Mouse (Mus musculus) embryonic facial prominence, embryonic 12.5 days (tissue): ENCODE data around the gene 4933427D14Rik. TPM values are rescaled to one million over a fixed set of nuclear protein-coding genes. Genes with fewer than 3 reads are reported as not detected.

Experiments used
- ATAC-seq: fragments of 200-750 bp; cut with Nextera tagmentation; 2 replicates; pipeline ENCODE4 v1.8.0; 2017; ENCODE audit not compliant: insufficient number of reproducible peaks, insufficient read depth, low FRiP score, low TSS enrichment
- H3K27ac ChIP-seq: fragments of 300-500 bp; sonication (generic); 2 replicates; pipeline ENCODE4 v1.5.1; 2016; ENCODE audit warnings: mild to moderate bottlenecking
- H3K27me3 ChIP-seq: fragments of 300-500 bp; sonication (generic); 2 replicates; pipeline ENCODE4 v1.6.1; 2016; ENCODE audit warnings: mild to moderate bottlenecking, moderate library complexity
- H3K36me3 ChIP-seq: fragments of 300-500 bp; sonication (generic); 2 replicates; pipeline ENCODE4 v1.6.1; 2016; ENCODE audit warnings: mild to moderate bottlenecking
- H3K4me1 ChIP-seq: fragments of 300-500 bp; sonication (generic); 2 replicates; pipeline ENCODE4 v1.6.1; 2016
- H3K4me2 ChIP-seq: fragments of 300-500 bp; sonication (generic); replicated peaks from 2 replicates; pipeline ENCODE4 v1.6.1; 2016; ENCODE audit warnings: mild to moderate bottlenecking, moderate library complexity
- H3K4me3 ChIP-seq: fragments of 300-500 bp; sonication (generic); 2 replicates; pipeline ENCODE4 v1.5.1; 2016; ENCODE audit warnings: mild to moderate bottlenecking
- H3K9ac ChIP-seq: fragments of 300-500 bp; sonication (generic); 2 replicates; pipeline ENCODE4 v1.6.1; 2016; ENCODE audit warnings: mild to moderate bottlenecking, moderate library complexity
- H3K9me3 ChIP-seq: fragments of 300-500 bp; sonication (generic); 2 replicates; pipeline ENCODE4 v1.6.1; 2016; ENCODE audit warnings: mild to moderate bottlenecking, moderate library complexity
- WGBS: fragments of 180-500 bp; shearing (Covaris S2); methylation state at CpG from one replicate; pipeline ENCODE4 v1.1.7; 2016; 5-methylcytosine and 5-hydroxymethylcytosine counted together
- polyA plus RNA-seq: library from polyadenylated mRNA; unstranded; fragments of >200 nt; fragmentation: Nextera tagmentation; extraction: Ambion mirVana; gene quantifications from 2 replicates; pipeline ENCODE4 v1.2.1, GENCODE M21; 2016

Gene 4933427D14Rik
- polyA plus RNA-seq, 1 experiment from 2014 or later, result 23.2 TPM

- 63% methylated on average over 3 of the region's 3 CpGs for WGBS
- H3K27me3 ChIP-seq, result no peaks in the 10 kb centered on the region
- H3K4me3 ChIP-seq, result no peak overlapping the region
- no peaks in the 10 kb centered on the region for H3K9me3 ChIP-seq
- no peak for ATAC-seq
- no peak overlapping the region for H3K27ac ChIP-seq
- no peaks in the 10 kb centered on the region for H3K36me3 ChIP-seq
- H3K4me2 ChIP-seq, result no peak overlapping the region
- peaks cover 13% of the 10 kb centered on the region; the same call in 1 of the 2 replicates for H3K4me1 ChIP-seq
- H3K9ac ChIP-seq, result no peak overlapping the region
Observed at GRCm38 (mm10) chr11:72125781-72126180, 81.5 kb downstream of the 4933427D14Rik start.

GRCm38 (mm10) chr11:72123531-72123930 is 83.7 kb downstream of the 4933427D14Rik start:
- H3K4me3 ChIP-seq, result no peak overlapping the region
- no peaks in the 10 kb centered on the region for H3K9me3 ChIP-seq
- no peak overlapping the region for H3K27ac ChIP-seq
- no peak for ATAC-seq
- no peaks in the 10 kb centered on the region for H3K27me3 ChIP-seq
- H3K4me2 ChIP-seq, result no peak overlapping the region
- no peaks in the 10 kb centered on the region for H3K36me3 ChIP-seq
- H3K9ac ChIP-seq, result no peak overlapping the region
- 84% methylated on average over 4 of the region's 4 CpGs for WGBS
- H3K4me1 ChIP-seq, result peaks cover 3% of the 10 kb centered on the region; the same call in 1 of the 2 replicates

GRCm38 (mm10) chr11:72120354-72120753 is 86.9 kb downstream of the 4933427D14Rik start:
- H3K4me2 ChIP-seq, result no peak overlapping the region
- no peak for ATAC-seq
- H3K4me1 ChIP-seq, result no peaks in the 10 kb centered on the region
- 89% methylated on average over 6 of the region's 6 CpGs for WGBS
- H3K27ac ChIP-seq, result no peak overlapping the region
- no peak overlapping the region for H3K4me3 ChIP-seq
- no peaks in the 10 kb centered on the region for H3K9me3 ChIP-seq
- no peaks in the 10 kb centered on the region for H3K36me3 ChIP-seq
- no peak overlapping the region for H3K9ac ChIP-seq
- H3K27me3 ChIP-seq, result no peaks in the 10 kb centered on the region

GRCm38 (mm10) chr11:72118630-72119029 is 88.6 kb downstream of the 4933427D14Rik start:
- no peaks in the 10 kb centered on the region for H3K27me3 ChIP-seq
- H3K9ac ChIP-seq, result no peak overlapping the region
- no peak overlapping the region for H3K4me3 ChIP-seq
- 76% methylated on average over 3 of the region's 3 CpGs for WGBS
- no peak overlapping the region for H3K27ac ChIP-seq
- H3K9me3 ChIP-seq, result no peaks in the 10 kb centered on the region
- H3K36me3 ChIP-seq, result no peaks in the 10 kb centered on the region
- H3K4me1 ChIP-seq, result no peaks in the 10 kb centered on the region
- no peak for ATAC-seq
- H3K4me2 ChIP-seq, result no peak overlapping the region

GRCm38 (mm10) chr11:72113296-72113695 is 94.0 kb downstream of the 4933427D14Rik start:
- H3K4me2 ChIP-seq, result no peak overlapping the region
- ATAC-seq, result no peak
- no peak overlapping the region for H3K27ac ChIP-seq
- no peaks in the 10 kb centered on the region for H3K36me3 ChIP-seq
- no peaks in the 10 kb centered on the region for H3K4me1 ChIP-seq
- WGBS, result 59% methylated on average over 4 of the region's 4 CpGs
- no peak overlapping the region for H3K9ac ChIP-seq
- H3K4me3 ChIP-seq, result no peak overlapping the region
- no peaks in the 10 kb centered on the region for H3K27me3 ChIP-seq
- no peaks in the 10 kb centered on the region for H3K9me3 ChIP-seq

- peaks cover 3% of the 10 kb centered on the region; the same call in 1 of the 2 replicates for H3K9me3 ChIP-seq
- H3K27ac ChIP-seq, result no peak overlapping the region
Observed at GRCm38 (mm10) chr11:72110726-72111125, 96.5 kb downstream of the 4933427D14Rik start.

GRCm38 (mm10) chr11:72104223-72104622 is 103.0 kb downstream of the 4933427D14Rik start:
- Histone ChIP-seq H3K27ac (no peak overlapping the region), H3K4me1 (0 out of 2 replicates have a peak, but pooled peaks cover 3% of the 10 kb centered on the region), H3K9me3 (peaks cover 3% of the 10 kb centered on the region; the same call in 1 of the 2 replicates), H3K4me3 (no peak overlapping the region), H3K27me3 (no peaks in the 10 kb centered on the region), H3K36me3 (no peaks in the 10 kb centered on the region), H3K9ac (no peak overlapping the region), H3K4me2 (no peak overlapping the region)
- ATAC-seq, result no peak
- 58% methylated on average over 8 of the region's 8 CpGs for WGBS

More at GRCm38 (mm10) chr11:72110726-72111125, 96.5 kb downstream of the 4933427D14Rik start:
- Histone ChIP-seq H3K4me2 (no peak overlapping the region), H3K27me3 (no peaks in the 10 kb centered on the region), H3K9ac (no peak overlapping the region), H3K4me1 (no peaks in the 10 kb centered on the region), H3K4me3 (no peak overlapping the region), H3K36me3 (no peaks in the 10 kb centered on the region)
- ATAC-seq, result no peak
- 50% methylated on average over 3 of the region's 3 CpGs for WGBS

Other genes with a start within 250 kb of the 4933427D14Rik start
- gene Aipl1, start 169.9 kb downstream of the 4933427D14Rik start, polyA plus RNA-seq, result 0.36 and 0.61 TPM in 2 replicates
- gene Pimreg, start 165.4 kb downstream of the 4933427D14Rik start, polyA plus RNA-seq, result 143 and 144 TPM in 2 replicates
- 0.24 and 0.33 TPM in 2 replicates for gene Pitpnm3, start 71.7 kb downstream of the 4933427D14Rik start, polyA plus RNA-seq
- 0.95 and 0.99 TPM in 2 replicates for gene Gm43951, start 619 bp downstream of the 4933427D14Rik start, polyA plus RNA-seq
- gene Txndc17, start 88 bp upstream of the 4933427D14Rik start, polyA plus RNA-seq, result 194 and 202 TPM in 2 replicates
- gene Med31, start 8.1 kb upstream of the 4933427D14Rik start, polyA plus RNA-seq, result 47.0 and 48.8 TPM in 2 replicates
- 0.14 and 0.31 TPM in 2 replicates for gene Slc13a5, start 59.8 kb upstream of the 4933427D14Rik start, polyA plus RNA-seq
- 1.9 and 2.6 TPM in 2 replicates for gene Xaf1, start 94.2 kb upstream of the 4933427D14Rik start, polyA plus RNA-seq
- not detected in 2 replicates for gene Fbxo39, start 107.0 kb upstream of the 4933427D14Rik start, polyA plus RNA-seq
- 5.1 and 6.4 TPM in 2 replicates for gene Tekt1, start 155.0 kb upstream of the 4933427D14Rik start, polyA plus RNA-seq
- 22.6 and 23.4 TPM in 2 replicates for gene Smtnl2, start 204.3 kb upstream of the 4933427D14Rik start, polyA plus RNA-seq
- gene Ggt6, start 228.1 kb upstream of the 4933427D14Rik start, polyA plus RNA-seq, result 0.09 and 0.32 TPM in 2 replicates
- gene Mybbp1a, start 233.9 kb upstream of the 4933427D14Rik start, polyA plus RNA-seq, result 148 and 172 TPM in 2 replicates